ENCODE assay signal across 8 mouse cellular contexts in the genomic region with DNA sequence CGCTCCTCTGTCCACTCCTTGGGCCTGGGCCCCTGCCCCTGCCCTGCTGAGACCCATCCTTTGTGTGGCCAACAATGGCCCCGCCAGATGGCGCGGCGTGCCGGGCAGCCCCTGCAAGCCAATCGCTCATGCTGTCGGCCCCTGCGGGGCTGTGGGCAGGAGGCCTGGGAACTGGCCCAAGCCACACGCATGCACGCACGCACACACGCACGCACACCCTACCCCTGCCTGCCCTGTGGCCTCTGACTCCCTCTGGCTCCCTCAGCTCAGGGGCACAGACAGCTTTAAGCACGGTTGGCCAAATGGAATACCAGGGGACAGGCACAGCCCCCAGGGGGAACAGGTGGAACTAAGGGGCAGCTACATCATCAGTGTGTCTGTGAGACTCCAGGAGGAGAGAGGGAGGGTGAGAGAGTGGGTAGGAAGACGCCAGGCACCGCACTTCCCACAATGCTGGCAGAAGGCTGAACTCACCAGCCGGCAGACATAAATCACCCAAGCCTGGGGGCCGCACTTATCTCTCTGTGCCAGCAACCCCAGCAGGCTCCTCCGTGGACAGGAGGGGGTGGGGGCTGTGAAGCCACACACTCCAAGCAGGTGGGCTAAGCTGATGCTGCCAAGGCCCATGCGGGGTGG. TPM values are rescaled to one million over a fixed set of nuclear protein-coding genes. Genes with fewer than 3 reads are reported as not detected.
DNase-seq lines count a peak whose midpoint lies in the region; ATAC-seq and TF ChIP-seq lines count a peak whose summit lies in the region.

No protein-coding gene starts in this region.

- TF ChIP-seq CTCF in thymus, adult 2 months (IDR thresholded peaks at IDR 0.05; ENCODE audit: borderline replicate concordance, control insufficient read depth, extremely low read depth, insufficient read depth, low read length, poor library complexity): no peak

- H3K27me3 ChIP-seq in hindbrain, embryonic 11.5 days (ENCODE audit: control insufficient read depth, insufficient read depth, low read length): no peaks in the 10 kb centered on the region
- no peaks in the 10 kb centered on the region for H3K27me3 ChIP-seq in midbrain, embryonic 10.5 days (ENCODE audit: low read depth, poor library complexity, severe bottlenecking)
- no peaks in the 10 kb centered on the region for H3K27me3 ChIP-seq in thymus, adult 2 months (ENCODE audit: control insufficient read depth, insufficient read depth, low read length)

- no peaks in the 10 kb centered on the region for H3K9me3 ChIP-seq in hindbrain, embryonic 11.5 days (ENCODE audit: control insufficient read depth, low read length)
- no peaks in the 10 kb centered on the region for H3K9me3 ChIP-seq in midbrain, embryonic 10.5 days (replicated peaks)

- peak overlapping the region; percentile 93 for H3K27ac ChIP-seq in hindbrain, embryonic 11.5 days (ENCODE audit: low read depth, low read length)
- peak overlapping the region; percentile 96 for H3K27ac ChIP-seq in midbrain, embryonic 10.5 days (replicated peaks)
- no peak overlapping the region for H3K27ac ChIP-seq in thymus, adult 2 months (ENCODE audit: control insufficient read depth, insufficient read depth, low read length)

- peaks cover 69% of the 10 kb centered on the region for H3K4me1 ChIP-seq in hindbrain, embryonic 11.5 days (replicated peaks; ENCODE audit: control insufficient read depth, insufficient read depth, low read length)
- peaks cover 100% of the 10 kb centered on the region for H3K4me1 ChIP-seq in midbrain, embryonic 10.5 days
- H3K4me1 ChIP-seq in thymus, adult 2 months (replicated peaks; ENCODE audit: control insufficient read depth, insufficient read depth, low read length): peaks cover 4% of the 10 kb centered on the region; the same call in 1 of the 2 replicates

- H3K4me3 ChIP-seq in hindbrain, embryonic 11.5 days (ENCODE audit: low read depth, low read length): no peak overlapping the region
- peak overlapping the region; percentile 36 for H3K4me3 ChIP-seq in midbrain, embryonic 10.5 days
- no peak overlapping the region for H3K4me3 ChIP-seq in thymus, adult 2 months (ENCODE audit: control insufficient read depth, insufficient read depth, low read length)

- WGBS in hindbrain, embryonic 11.5 days: 17% methylated on average over 21 of the region's 21 CpGs
- 18% methylated on average over 21 of the region's 21 CpGs for WGBS in midbrain, embryonic 10.5 days
- WGBS in thymus, adult 2 months: 39% methylated on average over 21 of the region's 21 CpGs

- ATAC-seq in hindbrain, embryonic 11.5 days (ENCODE audit: low FRiP score): peak; percentile 78

- no peak for TF ChIP-seq POLR2A in thymus, adult 2 months (IDR thresholded peaks at IDR 0.05; ENCODE audit: control insufficient read depth, extremely low read depth, insufficient read depth, low read length, poor library complexity)

- H3K9ac ChIP-seq in hindbrain, embryonic 11.5 days (ENCODE audit: low read depth, low read length): peak overlapping the region; percentile 52

- peak; percentile 42 to 61 for DNase-seq in kidney, postnatal 4 days
- DNase-seq in kidney, adult 11 months: no peak
- DNase-seq in cerebellum, postnatal 36 days: peak; percentile 60 to 66
- DNase-seq in hindbrain, embryonic 11.5 days (ENCODE audit: low spot score): peak; percentile 85
- DNase-seq in midbrain, embryonic 10.5 days (ENCODE audit: low spot score): peak; percentile 87
- no peak for DNase-seq in thymus, adult 2 months
- DNase-seq in testis, postnatal 14 days (ENCODE audit: low spot score): no peak
- DNase-seq in kidney, postnatal 10 days: no peak

- no peaks in the 10 kb centered on the region for H3K36me3 ChIP-seq in hindbrain, embryonic 11.5 days (ENCODE audit: control insufficient read depth, insufficient read depth, low read length)
- H3K36me3 ChIP-seq in midbrain, embryonic 10.5 days: 0 out of 2 replicates have a peak, but pooled peaks cover 2% of the 10 kb centered on the region
- H3K36me3 ChIP-seq in thymus, adult 2 months (ENCODE audit: control insufficient read depth, insufficient read depth, low read length): no peaks in the 10 kb centered on the region

- peak overlapping the region; percentile 31 for H3K4me2 ChIP-seq in hindbrain, embryonic 11.5 days (replicated peaks; ENCODE audit: low read depth, low read length)

RNA-seq across cellular contexts. Expression of gene Ccdc85c, which starts 34.2 kb away (rescaled TPM):
- polyA plus RNA-seq in hindbrain, embryonic 11.5 days (2014; fragmentation: Nextera tagmentation; extraction: Ambion mirVana): 17.2 and 17.8 TPM in 2 replicates
- polyA plus RNA-seq in midbrain, embryonic 10.5 days (2016; fragmentation: Nextera tagmentation; extraction: Ambion mirVana): 12.1 and 15.5 TPM in 2 replicates
- polyA plus RNA-seq in thymus, adult 2 months (2012; rRNA removed): 26.1 and 35.2 TPM in 2 replicates

Comparison
In these comparisons a context has a peak if more than half of its experiments do, and no peak if none do; other contexts are left out.
1. DNase-seq: peak in kidney, postnatal 4 days (2 of 2), cerebellum, postnatal 36 days (2 of 2), hindbrain, embryonic 11.5 days (single experiment) and midbrain, embryonic 10.5 days (single experiment); none in kidney, adult 11 months (single experiment), thymus, adult 2 months (single experiment), testis, postnatal 14 days (single experiment) and kidney, postnatal 10 days (single experiment).